Mouse (Mus musculus) layer of hippocampus, adult 11-12 months (tissue): ENCODE data around the gene Dlgap1.
"Not testable (repeated sequence)": the region's sequence is repeated elsewhere in the genome, so short reads cannot be mapped to it uniquely, and the experiment has no call there.

Experiments
- DNase-seq: peaks from one replicate; pipeline ENCODE4 v3.0.0; 2022; ENCODE audit warnings: low spot score

Gene Dlgap1

DNA sequence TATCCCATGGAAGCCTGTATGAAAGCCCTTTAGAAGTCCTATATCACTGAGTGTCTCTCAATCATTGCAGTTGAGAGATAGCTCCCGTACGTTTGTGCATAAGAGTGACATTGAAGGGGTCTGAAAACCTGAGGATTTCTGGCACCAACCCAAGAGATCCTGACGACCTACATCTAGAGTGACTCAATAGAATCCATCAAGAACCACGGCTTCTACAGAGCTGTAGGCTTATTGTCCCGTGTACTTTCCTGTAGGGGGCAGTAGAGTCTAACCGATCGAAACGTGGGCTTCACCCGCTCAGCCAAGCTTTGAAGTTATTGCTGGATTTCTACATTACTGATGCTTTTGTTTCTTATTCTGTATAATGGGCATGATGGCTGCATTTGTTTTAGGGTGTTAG is 558.2 kb downstream of the Dlgap1 start:
- peak; percentile 58 for DNase-seq

DNA sequence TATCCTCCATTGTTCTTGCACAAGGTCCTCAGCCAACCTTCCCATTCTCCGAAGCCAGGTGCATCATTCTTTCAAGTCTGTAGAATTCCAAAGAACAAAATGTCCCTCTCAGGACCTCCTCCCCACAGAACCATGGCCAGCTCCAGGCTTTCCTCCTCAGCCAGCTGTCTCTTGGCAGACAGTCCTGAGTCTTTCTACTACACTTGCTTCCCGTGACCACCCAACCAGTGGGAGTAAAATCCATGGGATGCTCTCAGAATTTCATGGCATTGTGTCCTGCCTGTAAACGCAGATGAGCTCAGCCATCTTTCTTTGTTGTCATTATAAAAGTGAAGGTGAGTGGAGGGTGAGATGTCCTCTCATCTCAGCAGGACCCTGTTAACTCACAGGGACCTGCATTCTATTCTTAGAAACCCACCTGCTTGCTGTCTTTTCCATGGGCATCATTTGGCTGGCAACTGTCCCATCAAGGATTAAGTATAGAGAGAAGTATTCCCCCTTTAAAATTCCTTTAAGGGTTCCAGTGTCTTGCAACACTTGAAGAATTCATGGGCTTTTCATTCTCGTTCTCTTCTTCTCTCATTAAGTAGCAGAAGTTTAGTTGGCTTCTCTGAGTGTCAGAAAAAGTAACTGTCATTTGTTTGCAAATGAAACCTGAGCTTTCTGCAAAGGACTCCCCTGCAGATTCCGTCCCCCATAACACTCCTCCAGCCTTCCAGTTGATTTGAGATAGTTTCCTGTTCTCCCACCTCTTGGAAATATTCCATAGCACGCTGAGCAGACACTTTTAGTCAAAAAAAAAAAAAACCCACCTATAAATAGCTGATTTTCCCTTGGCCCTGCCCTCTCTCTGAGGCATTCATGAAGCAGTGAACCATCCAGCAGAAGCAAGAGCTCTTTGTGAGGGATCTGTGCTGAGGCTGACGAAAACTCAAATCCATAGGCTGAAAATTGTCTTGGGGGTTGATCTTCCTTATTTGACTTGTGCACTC is 559.6 kb downstream of the Dlgap1 start:
- no peak for DNase-seq

DNA sequence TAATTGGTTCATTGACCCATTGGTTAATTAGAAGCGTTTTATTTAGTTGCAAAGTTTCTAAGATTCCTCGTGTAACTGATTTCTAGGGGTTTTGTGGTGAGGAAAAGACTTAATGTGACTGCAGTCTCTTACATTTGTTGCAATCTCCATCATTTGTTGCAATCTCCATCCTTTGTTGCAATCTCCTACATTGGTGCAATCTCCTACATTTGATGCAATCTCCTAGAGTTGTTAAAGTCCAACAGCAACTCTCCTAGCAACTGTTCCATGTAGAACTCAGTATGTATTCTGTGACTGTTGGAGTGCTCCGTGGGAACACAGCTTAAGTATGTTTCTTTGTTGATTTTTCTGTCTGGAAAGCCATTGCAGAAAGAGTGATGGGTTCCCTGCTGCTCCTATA is 565.4 kb downstream of the Dlgap1 start:
- no peak for DNase-seq

DNA sequence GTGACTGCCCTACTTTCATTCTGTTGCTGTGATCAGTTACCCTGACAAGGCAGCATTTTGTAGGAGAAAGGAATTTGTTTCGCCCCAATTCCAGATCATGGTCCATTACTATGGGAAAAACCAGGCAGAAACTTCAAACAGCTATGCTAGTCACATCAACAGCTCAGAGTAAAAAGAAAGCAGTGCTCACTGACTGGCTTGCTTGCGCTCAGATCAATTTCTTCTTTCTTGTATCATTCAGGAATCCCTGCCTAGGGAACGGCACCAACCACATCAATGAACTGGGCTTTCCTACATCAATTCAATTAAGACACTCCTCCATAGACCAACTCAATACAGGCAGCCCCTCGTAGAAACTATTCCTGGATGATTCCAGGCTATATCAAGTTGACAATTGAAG is 572.9 kb downstream of the Dlgap1 start:
- DNase-seq = no peak

DNA sequence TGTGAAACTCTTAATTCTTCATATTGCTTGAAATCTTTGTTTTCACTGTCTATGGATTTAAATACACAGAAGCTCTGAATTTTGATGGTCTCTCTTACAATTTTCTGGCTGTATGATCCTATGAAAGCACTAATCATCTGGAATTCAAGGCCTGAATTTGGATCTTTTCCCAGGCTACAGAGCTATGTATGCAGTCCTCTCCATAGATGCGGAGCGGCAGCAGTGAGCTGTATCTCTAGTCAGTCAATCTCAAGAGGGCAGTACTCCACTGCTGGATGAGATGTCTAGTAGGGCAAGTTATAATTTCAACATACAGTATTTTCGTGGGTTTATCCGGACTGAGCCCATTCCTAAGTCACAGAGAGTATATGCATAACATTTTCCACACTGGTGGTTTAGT is 581.9 kb downstream of the Dlgap1 start:
- no peak for DNase-seq

DNA sequence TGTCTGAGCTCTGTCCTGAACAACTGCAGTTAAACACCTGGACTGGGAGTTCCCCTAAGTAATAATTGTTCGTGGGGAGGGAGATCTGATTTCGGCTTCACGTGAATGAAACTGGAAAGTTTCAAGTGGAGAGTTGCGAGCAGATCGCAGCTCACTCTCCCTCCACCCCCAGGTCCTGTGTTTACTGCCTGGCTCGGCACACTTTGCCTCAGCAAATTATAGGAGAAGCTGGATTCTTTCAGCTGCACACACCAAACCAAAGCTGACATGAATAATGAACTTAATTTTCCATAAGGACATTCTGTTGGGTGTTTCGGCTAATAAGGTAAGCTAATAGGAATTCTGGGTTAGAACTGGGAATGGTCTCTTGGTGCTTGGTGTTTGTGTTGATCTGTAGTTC is 592.7 kb downstream of the Dlgap1 start:
- DNase-seq = no peak

DNA sequence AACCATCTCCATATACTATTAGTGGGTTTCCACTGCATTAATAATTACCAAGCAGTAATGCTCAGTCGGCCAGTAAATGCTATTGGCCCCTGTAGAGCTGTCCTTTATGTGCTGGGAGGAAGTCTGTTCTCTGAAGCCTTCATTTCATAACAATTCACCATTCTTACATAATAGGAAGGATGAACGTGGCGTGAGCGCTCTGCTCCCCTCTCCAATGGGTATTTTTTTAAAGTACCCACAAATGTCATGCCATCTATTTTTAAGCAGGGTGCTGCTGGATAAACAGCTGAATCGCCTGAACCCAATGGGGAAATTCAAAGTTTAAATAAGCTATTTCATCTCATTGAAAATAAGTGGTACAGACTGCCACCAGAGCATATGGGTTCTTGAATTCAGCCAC is 602.0 kb downstream of the Dlgap1 start:
- no peak for DNase-seq

DNA sequence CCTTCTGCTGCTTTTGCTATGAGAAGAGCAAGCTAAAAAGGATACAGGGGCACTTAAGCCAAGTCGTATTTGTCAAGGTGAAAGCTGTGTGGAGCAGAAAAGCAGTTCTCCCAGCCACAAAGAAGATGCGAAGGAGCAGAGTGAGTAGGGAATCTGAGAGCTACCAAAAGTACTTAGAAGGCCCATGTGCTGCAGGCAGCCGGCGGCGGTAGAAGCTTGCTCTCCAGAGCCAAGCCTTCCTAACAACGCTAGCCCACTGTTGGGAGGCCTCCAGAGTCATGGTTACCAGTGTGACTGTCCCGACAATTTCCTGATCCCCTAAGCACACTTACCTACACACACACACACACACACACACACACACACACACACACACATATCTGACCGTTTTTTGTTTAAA is 614.2 kb downstream of the Dlgap1 start:
- DNase-seq = no peak

DNA sequence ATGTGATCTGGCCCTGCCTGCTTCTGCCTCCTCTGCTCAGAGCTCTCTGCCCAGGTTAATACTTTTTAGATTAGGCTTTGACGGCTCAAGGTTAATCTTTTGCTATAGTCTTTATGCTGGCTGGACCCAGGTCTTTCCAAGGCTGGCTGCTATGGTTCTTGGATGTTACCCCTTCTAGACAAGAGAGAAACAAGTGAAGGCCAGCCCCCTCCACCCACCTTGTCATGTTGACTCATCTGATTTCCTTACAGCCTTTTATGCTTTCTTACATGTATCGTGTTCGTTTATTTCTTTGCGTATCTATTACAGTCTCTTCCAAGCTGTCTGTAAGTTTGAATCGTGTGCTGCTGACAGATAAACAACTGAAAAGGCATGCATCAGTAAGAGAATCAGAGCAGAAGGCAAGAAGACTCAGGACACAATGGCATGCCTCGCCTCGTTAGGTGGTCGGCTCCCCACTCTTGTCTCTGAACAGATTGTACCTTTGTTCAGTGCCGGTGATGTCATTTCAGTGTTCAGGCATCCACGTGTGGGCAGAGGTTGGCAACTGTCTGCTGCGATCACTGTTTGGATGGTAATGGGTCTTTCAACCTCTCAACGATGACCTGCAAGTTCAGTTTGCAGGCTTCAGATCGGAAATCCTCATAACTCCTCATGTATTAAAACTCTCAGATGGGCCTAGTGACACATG is 618.0 kb downstream of the Dlgap1 start:
- no peak for DNase-seq

DNA sequence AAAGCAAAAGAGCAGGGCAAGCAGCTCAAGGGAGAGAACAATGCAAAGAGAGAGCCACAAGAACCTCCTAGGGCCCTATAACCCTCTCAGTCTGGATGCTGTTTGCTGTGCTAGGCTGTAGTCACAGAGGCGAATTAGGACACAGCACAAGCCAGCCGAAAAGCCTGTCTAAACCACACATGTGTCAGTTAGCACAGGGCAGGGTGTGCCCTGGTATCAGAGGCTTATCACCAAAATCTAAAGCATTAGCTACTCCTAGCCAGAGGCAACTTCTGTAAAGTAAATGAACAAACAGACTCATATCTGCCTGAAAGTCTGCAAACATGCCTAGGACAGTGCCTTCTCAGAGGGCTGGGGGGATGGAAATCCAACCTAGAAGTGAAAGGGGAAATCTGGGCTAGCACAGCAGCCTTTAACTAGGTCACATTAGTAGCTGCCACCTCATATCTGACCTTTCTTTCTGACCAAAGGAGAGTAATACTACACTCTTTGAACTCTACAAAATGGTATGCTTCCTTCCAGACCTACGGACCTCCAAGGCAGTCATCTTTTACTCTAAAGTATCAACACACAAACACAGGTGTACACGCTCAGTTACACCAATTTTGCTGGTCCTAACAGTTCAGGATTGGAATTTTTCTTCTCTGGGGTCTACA is 619.2 kb downstream of the Dlgap1 start:
- DNase-seq = not testable (repeated sequence)

DNA sequence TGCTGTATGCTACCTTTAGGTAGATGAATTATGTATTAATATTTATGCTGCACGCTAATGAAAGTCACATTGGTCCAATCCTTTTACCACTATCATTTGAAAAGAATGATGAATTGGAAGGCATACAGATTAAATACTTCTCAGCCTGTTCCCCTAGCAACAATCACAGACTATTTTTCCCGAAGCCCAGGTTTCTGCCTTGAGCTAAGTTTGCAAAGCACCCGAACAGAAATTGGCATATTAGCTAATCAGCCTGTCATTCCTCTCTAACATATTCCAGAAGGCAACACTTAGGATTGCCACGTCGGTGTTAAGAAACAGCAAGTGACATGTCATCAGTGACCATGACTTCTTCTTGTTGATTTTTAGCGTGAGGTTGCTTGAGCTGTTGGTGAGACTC is 619.8 kb downstream of the Dlgap1 start:
- no peak for DNase-seq

DNA sequence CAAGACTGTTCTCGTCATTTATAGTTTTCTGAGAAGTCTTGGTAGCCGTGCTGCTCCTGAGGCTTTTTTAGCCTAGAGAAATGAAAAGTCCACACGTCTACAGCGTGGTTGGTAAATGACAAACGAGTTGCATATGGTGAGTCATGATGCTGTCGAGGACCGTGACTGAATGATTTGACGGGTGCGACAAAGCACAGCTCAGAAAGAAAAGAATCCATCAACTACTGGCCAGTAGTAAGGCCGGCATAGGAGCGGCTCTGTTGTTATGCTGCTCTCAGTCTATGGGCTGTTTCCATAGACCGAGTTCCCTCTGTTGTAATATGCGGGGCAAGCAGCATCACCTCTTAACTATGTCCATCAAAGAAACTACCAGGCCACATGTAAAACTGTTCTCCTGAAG is 620.3 kb downstream of the Dlgap1 start:
- no peak for DNase-seq

DNA sequence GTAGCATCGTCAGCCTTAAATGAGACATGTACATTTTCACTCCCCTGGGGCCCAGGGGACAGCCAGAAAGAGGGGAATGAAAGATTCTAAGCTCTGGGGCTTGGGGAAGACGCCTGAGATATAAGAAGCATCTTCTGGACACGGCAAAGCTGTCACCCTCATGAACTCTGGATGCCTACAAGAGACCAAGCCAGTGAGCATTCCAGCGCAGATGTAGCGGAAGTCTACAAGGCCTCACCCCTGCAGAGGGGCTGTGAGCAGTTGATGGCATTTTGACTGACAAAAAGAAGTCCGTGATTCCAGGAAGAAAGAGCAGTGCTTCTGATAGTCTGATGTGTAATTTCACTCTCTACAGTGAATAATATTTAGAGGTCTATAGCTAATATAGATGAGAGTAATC is 621.6 kb downstream of the Dlgap1 start:
- DNase-seq = no peak

DNA sequence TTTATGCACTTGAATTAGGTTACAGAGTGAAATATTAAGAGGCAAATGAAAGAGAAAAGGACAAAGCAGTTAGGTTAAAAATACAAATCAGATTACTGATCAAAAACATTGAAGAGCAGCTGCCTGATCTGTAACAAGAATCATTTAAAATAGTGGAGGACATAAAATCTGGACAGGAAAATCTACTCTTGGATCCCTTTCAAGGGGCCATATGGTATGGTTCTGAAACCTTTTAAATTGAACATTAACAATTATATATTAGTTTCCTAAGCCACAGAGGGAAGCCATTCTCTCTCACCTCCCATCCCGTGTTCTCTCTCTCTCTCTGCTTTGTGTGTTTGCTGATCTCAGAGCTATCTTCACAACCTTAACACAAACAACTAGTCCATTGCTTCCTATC is 625.4 kb downstream of the Dlgap1 start:
- no peak for DNase-seq

DNA sequence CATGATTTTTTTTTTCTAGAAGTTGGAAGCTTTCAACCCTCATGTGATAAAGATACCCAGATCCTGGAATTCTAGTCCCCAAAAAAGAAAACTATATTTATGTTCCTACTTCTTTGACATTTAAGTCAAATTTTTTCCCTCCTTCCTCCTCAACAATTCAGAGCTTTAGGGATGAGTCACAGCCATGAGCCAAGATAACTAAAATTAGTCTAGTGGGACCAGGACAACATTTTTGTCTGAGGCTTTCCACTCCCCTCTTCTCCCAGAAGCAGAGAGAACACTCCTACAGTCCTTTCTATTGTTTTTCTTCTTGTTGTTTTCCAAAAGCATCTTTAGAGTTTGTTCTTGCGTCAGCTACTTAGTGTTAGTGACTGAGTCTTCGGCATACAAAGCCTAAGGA is 627.5 kb downstream of the Dlgap1 start:
- no peak for DNase-seq

DNA sequence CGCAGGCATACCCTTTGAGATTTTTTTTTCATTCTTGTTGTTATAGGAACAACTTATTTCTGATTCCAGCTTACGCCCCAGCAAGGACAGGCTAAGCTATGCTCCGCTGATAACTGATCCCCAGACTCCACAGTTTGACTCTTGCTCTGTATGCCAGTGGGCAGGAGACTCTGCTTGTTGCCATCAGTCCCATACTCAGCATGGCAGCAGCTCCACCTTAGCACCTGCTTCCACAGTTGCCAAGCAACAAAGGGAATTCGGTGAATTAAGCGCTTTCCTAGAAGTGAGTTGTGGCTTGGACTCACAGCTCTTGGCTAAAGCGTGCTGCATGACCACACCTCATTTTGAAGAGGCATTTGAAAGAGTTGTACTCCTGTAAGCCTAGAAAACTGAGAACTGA is 631.6 kb downstream of the Dlgap1 start:
- DNase-seq = no peak

DNA sequence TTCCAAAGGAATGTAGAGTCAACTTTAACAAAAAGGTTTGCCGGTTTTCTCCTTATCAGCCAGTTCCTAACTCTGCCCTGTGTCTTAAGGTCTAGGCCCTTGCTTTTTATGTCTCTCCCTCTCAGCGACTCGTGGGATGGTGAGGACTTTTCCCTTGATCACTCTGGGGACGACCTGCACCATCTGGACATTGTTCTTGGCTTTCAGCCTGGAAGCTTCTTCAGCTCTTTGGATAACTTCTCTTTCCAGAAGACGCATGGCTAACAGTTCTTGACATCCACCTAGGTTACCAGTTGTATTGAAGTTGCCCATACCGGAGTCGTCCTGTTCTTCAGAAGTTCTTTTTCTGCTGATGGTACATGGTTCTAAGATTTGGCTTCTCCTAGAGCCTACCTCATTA is 633.2 kb downstream of the Dlgap1 start:
- DNase-seq = no peak

DNA sequence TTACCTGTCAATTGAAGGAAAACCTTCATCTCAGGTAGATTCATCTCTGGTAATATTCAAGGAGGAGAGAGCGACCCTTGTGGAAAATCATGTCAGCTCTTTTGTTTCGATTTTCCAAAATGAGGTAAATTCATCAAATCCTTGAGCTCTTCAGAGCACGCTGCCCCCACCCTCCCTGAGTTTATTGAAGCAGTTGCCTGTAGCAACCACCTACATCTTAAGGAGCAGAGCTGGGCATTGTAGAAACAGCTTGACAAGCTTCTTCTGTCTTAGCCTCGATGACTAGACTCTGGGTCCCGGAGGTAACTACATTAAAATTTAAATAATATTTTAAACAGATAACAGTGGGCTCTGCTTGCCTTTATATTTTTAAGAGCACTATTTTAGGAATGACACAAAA is 636.8 kb downstream of the Dlgap1 start:
- no peak for DNase-seq

DNA sequence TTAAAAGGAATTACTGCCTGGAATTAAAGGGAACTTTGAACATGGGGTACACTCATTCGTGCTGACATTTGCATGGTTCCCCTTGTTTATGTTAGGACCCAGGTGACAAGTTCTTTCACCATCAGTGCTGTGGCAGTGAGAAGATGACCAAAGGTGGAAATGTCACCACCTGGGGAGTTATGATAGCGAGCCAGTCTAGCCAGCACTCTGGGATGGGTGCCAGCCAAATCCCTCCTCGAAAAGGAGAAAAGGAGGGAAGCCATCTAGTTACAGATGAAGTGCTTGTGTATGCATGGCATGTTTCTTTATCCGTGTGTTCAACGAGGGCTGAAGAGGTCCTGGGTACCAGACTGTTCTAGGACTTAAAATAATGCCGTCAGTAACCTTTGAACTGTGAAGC is 643.3 kb downstream of the Dlgap1 start:
- DNase-seq = no peak

DNA sequence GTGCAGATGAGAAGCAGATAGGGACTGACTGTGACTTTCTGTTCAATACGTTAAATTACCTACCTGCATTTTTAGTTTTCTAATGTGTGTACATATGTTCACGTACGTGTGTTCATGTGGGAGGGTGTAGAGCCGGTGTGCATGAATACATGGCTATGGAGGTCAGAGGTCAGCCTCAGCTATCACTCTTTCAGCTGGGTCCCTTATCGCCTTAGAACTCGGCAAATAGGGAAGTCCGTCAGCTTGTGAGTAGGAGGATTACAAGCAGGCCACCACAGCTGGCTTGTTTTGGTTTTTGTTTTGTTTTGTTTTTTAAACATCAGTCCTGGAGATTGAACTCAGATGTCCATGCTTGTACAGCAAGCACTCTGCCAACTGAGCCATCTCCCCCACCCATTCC is 645.0 kb downstream of the Dlgap1 start:
- DNase-seq = no peak

DNA sequence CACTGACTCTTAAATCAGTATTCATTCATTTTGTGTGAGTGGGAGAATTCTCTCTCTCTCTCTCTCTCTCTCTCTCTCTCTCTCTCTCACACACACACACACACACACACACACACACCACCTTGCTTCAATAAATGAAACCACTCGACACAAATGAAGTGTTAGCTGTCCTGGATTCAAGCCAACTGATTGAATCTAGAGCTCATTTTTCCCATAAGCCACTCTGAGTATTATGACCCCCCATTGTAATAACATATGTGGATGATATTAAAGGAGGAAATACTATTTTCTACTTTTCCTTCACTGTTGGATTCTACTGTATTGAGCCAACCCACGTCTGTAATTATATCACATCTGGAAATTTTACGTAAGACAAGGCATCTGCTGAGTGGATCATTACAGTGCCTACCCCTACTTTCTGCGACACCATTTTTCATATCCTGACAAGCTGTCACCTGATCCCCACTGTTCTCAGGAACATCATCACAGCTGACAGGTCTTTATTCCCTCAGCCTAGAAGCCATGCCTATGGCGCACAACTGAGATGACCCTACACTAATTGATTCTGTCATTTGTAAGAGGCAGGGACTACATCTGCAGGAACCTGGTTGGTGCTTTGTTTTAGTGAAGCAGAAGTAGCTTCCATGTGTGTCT is 645.7 kb downstream of the Dlgap1 start:
- DNase-seq = no peak

DNA sequence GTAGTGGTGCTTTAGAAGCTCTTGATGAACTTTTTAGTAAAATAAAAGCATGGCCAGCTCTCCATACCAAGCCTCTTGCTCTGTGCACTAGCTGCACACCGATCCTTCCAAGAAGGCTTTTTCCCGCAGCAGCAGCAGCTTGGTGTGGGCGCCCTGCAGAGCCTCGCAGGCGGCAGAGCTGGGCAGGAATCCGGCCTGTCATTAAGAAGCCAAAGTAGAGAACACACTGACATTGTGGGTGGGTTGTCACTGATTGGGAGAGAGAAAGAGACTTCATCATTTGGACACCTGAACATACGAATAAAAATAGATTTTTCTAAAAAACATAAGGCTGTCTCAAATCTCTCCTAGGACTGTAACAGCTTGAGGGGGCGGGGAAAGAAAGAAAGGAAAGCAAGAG is 653.6 kb downstream of the Dlgap1 start:
- peak; percentile 75 for DNase-seq
